Comparison of ENCODE assay signal across 18 mouse cellular contexts in genomic region chr5:12451089-12451488, GRCm38 (mm10).
A peak's percentile ranks its signal among the peaks of the same experiment; 100 is the strongest.
DNase-seq lines count a peak whose midpoint lies in the region; TF ChIP-seq lines count a peak whose summit lies in the region.
"Had no signal": no experiment of that assay in that cellular context is flagged by ENCODE, and none has a peak within 500 bp of the region (broad histone marks: within the 10 kb centered on the region; RNA-seq: fewer than 3 reads in every experiment).

No protein-coding gene starts in this region.

- no peak for TF ChIP-seq CTCF in CH12.LX (conservative IDR thresholded peaks at IDR 0.05 in 1 of 2, IDR thresholded peaks at IDR 0.05 in 1 of 2; ENCODE audit: low read depth in 2 of 2, low read length in 2 of 2)

- H3K4me2 ChIP-seq in CH12.LX (ENCODE audit: insufficient read depth, low read depth, poor library complexity, severe bottlenecking): no peak overlapping the region

- TF ChIP-seq RAD21 in CH12.LX (IDR thresholded peaks at IDR 0.05; ENCODE audit: low read depth, low read length): no peak

- in situ Hi-C loops in CH12.LX (cut with MboI; ENCODE audit: low pct_ligation_motif_present, low pct_unique_long_range_greater_than_20kb, low sequenced_read_pairs) (no loop called here), ES-E14 (cut with MboI; ENCODE audit: low sequenced_read_pairs in 2 of 2, unreplicated experiment in 2 of 2) (no loop called here)

- H3K9ac ChIP-seq in CH12.LX (ENCODE audit: insufficient read depth, low read depth) (no peak overlapping the region), ES-E14 (ENCODE audit: insufficient read depth, low read depth, low read length, poor library complexity, severe bottlenecking) (no peak overlapping the region)

- no peak overlapping the region for H3K4me3 ChIP-seq in CH12.LX (replicated peaks in 1 of 3; ENCODE audit: low read depth in 2 of 3, low read length in 2 of 3, poor library complexity in 1 of 3)
- no peak overlapping the region for H3K4me3 ChIP-seq in ES-E14 (ENCODE audit: insufficient read depth in 1 of 2, low read depth in 1 of 2, low read length in 2 of 2, poor library complexity in 1 of 2, severe bottlenecking in 1 of 2)

- H3K36me3 ChIP-seq in CH12.LX (replicated peaks in 1 of 2; ENCODE audit: control insufficient read depth in 1 of 2, insufficient read depth in 1 of 2, low read length in 1 of 2) (no peaks in the 10 kb centered on the region), ES-E14 (ENCODE audit: control insufficient read depth, insufficient read depth, low read length, poor library complexity, severe bottlenecking) (no peaks in the 10 kb centered on the region)
- H3K36me3 ChIP-seq: G1E had no signal

- H3K27me3 ChIP-seq in CH12.LX (replicated peaks): no peaks in the 10 kb centered on the region
- H3K27me3 ChIP-seq: Patski had no signal

- H3K27ac ChIP-seq in CH12.LX (ENCODE audit: insufficient read depth, low read depth) (no peak overlapping the region), ES-E14 (ENCODE audit: insufficient read depth, low read depth, low read length, poor library complexity, severe bottlenecking) (no peak overlapping the region)

- H3K4me1 ChIP-seq in CH12.LX (ENCODE audit: control insufficient read depth in 1 of 2, insufficient read depth in 2 of 2): no peaks in the 10 kb centered on the region
- no peaks in the 10 kb centered on the region for H3K4me1 ChIP-seq in ES-E14 (ENCODE audit: control insufficient read depth in 2 of 2, insufficient read depth in 2 of 2, low read length in 2 of 2, poor library complexity in 1 of 2)

- H3K9me3 ChIP-seq in CH12.LX (replicated peaks; ENCODE audit: low read length) (peaks cover 16% of the 10 kb centered on the region), ES-E14 (ENCODE audit: control insufficient read depth, insufficient read depth, low read depth, low read length) (no peaks in the 10 kb centered on the region)
- H3K9me3 ChIP-seq: G1E had no signal

- no peak for TF ChIP-seq EP300 in CH12.LX (IDR thresholded peaks at IDR 0.05; ENCODE audit: low read length)

- no peak for TF ChIP-seq POLR2A in CH12.LX (IDR thresholded peaks at IDR 0.05; ENCODE audit: low read depth, low read length)

- dilution Hi-C loops in CH12.LX (cut with MboI; ENCODE audit: extremely low pct_ligation_motif_present, extremely low pct_unique_long_range_greater_than_20kb, low sequenced_read_pairs): no loop called here

- no peak for DNase-seq in CH12.LX (ENCODE audit: extremely low read depth)
- DNase-seq in ES-E14 (ENCODE audit: low read depth, low spot score): no peak
- no peak for DNase-seq in urinary bladder, postnatal 14 days (ENCODE audit: low spot score)
- DNase-seq in testis, postnatal 10 days (ENCODE audit: low spot score): no peak
- DNase-seq: adrenal gland, adult 2 months; adrenal gland, adult 8-10 months; adrenal gland, postnatal 10 days; adrenal gland, postnatal 14 days; adrenal gland, postnatal 25 days; adrenal gland, postnatal 36 days; B cell, adult 2 months; cerebellum, adult 11 months; cerebellum, adult 11-12 months; cerebellum, adult 18-20 months; cerebellum, adult 2 months; cerebellum, adult 8-10 months had no signal

- H3K79me2 ChIP-seq in CH12.LX (replicated peaks; ENCODE audit: control insufficient read depth, extremely low read depth, insufficient read depth, poor library complexity, severe bottlenecking): no peaks in the 10 kb centered on the region

TF ChIP-seq in CH12.LX, 34 proteins besides CTCF, POLR2A, EP300 and RAD21:
- TF ChIP-seq ZMIZ1 (IDR thresholded peaks at IDR 0.05; ENCODE audit: low read depth, low read length) (no peak), ELF1 (IDR thresholded peaks at IDR 0.05; ENCODE audit: low read depth, low read length) (no peak), MAFK (IDR thresholded peaks at IDR 0.05; ENCODE audit: insufficient replicate concordance, low read length) (peak; percentile 79)

TF ChIP-seq in ES-E14, 5 proteins besides CTCF, POLR2A, EP300 and RAD21:
- no peak for TF ChIP-seq ZC3H11A (IDR thresholded peaks at IDR 0.05; ENCODE audit: borderline replicate concordance, low read depth, low read length)
- peak; percentile 59; the same call in 1 of the 2 replicates for TF ChIP-seq MAFK (IDR thresholded peaks at IDR 0.05; ENCODE audit: insufficient read depth, low read depth, low read length)
